Mouse (Mus musculus): ENCODE data around the gene Plpp7. TPM values are rescaled to one million over a fixed set of nuclear protein-coding genes. Genes with fewer than 3 reads are reported as not detected.
A peak's percentile ranks its signal among the peaks of the same experiment; 100 is the strongest.

Plpp7 gene
- polyA plus RNA-seq, 1 experiment = 6.0 TPM

- DNase-seq = no peak
- no peaks in the 10 kb centered on the region for H3K36me3 ChIP-seq (ENCODE audit: control insufficient read depth, insufficient read depth, low read length)
- H3K27me3 ChIP-seq (replicated peaks; ENCODE audit: control insufficient read depth, insufficient read depth, low read length) = no peaks in the 10 kb centered on the region
- no peak overlapping the region for H3K27ac ChIP-seq (ENCODE audit: insufficient read depth, low read depth, low read length)
- WGBS = 70% methylated on average over 11 of the region's 11 CpGs
- TF ChIP-seq POLR2A (IDR thresholded peaks at IDR 0.05; ENCODE audit: low read depth, low read length) (no peak), CTCF (conservative IDR thresholded peaks at IDR 0.05; ENCODE audit: insufficient read depth, insufficient read length, low read depth, low read length) (no peak)
- no peak overlapping the region for H3K4me3 ChIP-seq (ENCODE audit: insufficient read depth, low read depth, low read length)
- no peaks in the 10 kb centered on the region for H3K4me1 ChIP-seq (ENCODE audit: control insufficient read depth, insufficient read depth, low read length)
Measured at GRCm38 (mm10) chr2:32129383-32130074, 34.2 kb downstream of the Plpp7 start.

- no peaks in the 10 kb centered on the region for H3K4me1 ChIP-seq (ENCODE audit: control insufficient read depth, insufficient read depth, low read length)
- no peaks in the 10 kb centered on the region for H3K27me3 ChIP-seq (replicated peaks; ENCODE audit: control insufficient read depth, insufficient read depth, low read length)
- H3K4me3 ChIP-seq (ENCODE audit: insufficient read depth, low read depth, low read length) = no peak overlapping the region
- no peak overlapping the region for H3K27ac ChIP-seq (ENCODE audit: insufficient read depth, low read depth, low read length)
- peak; percentile 66 for DNase-seq
- WGBS = 32% methylated on average over 6 of the region's 6 CpGs
- TF ChIP-seq CTCF (conservative IDR thresholded peaks at IDR 0.05; ENCODE audit: insufficient read depth, insufficient read length, low read depth, low read length) (peak; percentile 90), POLR2A (IDR thresholded peaks at IDR 0.05; ENCODE audit: low read depth, low read length) (no peak)
- H3K36me3 ChIP-seq (ENCODE audit: control insufficient read depth, insufficient read depth, low read length) = no peaks in the 10 kb centered on the region
Measured at GRCm38 (mm10) chr2:32130435-32130834, 35.1 kb downstream of the Plpp7 start.

DNA sequence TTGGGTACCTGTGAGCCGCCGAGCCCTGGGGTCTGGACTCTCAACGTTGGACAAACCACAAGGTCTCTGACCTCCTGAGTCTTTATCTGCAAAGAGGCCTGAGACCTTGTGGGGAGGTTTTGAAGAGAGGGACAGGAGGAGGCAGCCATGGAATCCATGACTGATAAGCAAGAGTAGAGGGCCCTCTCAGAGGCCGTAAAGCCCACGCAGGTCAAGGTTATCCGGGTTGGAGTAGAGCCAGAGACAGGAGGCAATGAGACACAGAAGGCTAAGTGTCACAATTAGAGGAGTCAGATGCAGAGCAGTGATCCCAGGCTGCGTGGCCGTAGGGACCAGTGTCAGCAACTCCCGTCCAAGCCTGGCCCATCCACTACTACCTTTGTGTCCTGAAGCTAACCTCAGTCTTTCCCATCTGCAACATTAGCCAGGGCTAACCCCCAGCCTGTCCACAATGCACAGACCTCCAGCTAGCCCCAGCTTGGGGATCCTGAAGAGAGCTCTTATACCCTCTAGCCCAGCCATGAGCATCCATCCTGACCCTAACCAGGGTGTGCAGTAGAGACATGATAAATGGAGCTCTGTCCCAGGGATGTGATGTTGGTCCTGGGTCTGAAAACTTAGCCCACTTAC lies 36.0 kb downstream of the Plpp7 start:
- Histone ChIP-seq H3K27me3 (replicated peaks; ENCODE audit: control insufficient read depth, insufficient read depth, low read length) (no peaks in the 10 kb centered on the region), H3K36me3 (ENCODE audit: control insufficient read depth, insufficient read depth, low read length) (no peaks in the 10 kb centered on the region), H3K4me3 (ENCODE audit: insufficient read depth, low read depth, low read length) (no peak overlapping the region), H3K4me1 (ENCODE audit: control insufficient read depth, insufficient read depth, low read length) (no peaks in the 10 kb centered on the region), H3K27ac (ENCODE audit: insufficient read depth, low read depth, low read length) (no peak overlapping the region)
- no peak for DNase-seq
- 87% methylated on average over 9 of the region's 9 CpGs for WGBS
- TF ChIP-seq CTCF (conservative IDR thresholded peaks at IDR 0.05; ENCODE audit: insufficient read depth, insufficient read length, low read depth, low read length) (no peak), POLR2A (IDR thresholded peaks at IDR 0.05; ENCODE audit: low read depth, low read length) (no peak)

DNA sequence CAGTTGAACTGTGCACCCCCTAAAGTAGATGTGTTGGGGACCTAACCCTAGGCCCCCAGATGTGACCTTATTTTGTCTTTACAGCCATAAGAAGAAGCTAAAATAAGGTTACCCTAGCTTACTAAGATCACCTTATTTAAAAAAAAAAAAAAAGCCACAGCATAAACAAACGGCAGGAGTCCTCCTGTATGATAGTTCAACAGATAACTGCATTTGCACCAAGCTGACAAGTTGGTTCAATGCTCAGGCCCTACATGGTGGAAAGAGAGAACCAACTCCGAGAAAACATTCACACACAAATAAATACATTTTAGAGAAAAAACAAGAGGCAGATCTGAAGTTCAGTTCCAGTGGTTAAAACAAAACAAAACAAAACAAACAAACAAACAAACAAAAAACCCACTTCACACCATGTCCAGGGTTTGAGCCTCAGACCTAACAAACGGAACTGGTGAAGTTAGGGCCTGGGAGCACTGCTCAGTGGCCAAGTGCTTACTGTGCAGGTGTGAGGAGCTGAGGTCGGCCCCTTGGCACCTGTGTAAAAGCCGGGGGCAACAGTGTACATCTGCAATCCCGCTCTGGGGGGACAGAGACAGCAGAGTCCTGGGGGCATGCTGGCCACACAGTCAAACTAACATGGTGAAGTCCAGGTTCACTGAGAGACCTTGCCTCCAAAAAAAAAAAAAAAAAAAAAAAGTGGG lies 36.7 kb downstream of the Plpp7 start:
- Histone ChIP-seq H3K27me3 (replicated peaks; ENCODE audit: control insufficient read depth, insufficient read depth, low read length) (no peaks in the 10 kb centered on the region), H3K4me1 (ENCODE audit: control insufficient read depth, insufficient read depth, low read length) (no peaks in the 10 kb centered on the region), H3K27ac (ENCODE audit: insufficient read depth, low read depth, low read length) (no peak overlapping the region), H3K4me3 (ENCODE audit: insufficient read depth, low read depth, low read length) (no peak overlapping the region), H3K36me3 (ENCODE audit: control insufficient read depth, insufficient read depth, low read length) (no peaks in the 10 kb centered on the region)
- WGBS = 62% methylated on average over 6 of the region's 6 CpGs
- no peak for DNase-seq
- TF ChIP-seq POLR2A (IDR thresholded peaks at IDR 0.05; ENCODE audit: low read depth, low read length) (no peak), CTCF (conservative IDR thresholded peaks at IDR 0.05; ENCODE audit: insufficient read depth, insufficient read length, low read depth, low read length) (no peak)

DNA sequence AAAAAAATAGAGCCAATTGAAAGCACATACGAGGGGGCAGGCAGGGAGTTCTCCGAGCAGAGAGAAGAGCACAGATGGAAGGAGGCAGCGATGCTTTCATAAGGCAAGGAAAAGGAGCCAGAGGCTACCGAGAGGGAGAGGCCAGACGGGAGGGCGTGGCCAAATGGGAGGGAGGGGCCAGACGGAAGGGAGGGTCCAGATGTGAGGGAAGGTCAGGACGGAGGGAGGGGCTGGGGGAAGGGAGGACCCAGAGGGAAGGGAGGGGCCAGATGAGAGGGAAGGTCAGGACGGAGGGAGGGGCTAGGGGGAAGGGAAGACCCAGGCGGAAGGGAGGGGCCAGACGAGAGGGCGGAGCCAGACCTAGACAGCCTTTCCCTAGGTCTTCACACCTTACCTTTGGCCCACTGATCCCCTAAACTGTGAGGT lies 37.3 kb downstream of the Plpp7 start:
- Histone ChIP-seq H3K4me3 (ENCODE audit: insufficient read depth, low read depth, low read length) (no peak overlapping the region), H3K4me1 (ENCODE audit: control insufficient read depth, insufficient read depth, low read length) (no peaks in the 10 kb centered on the region; the same call in 1 of the 2 replicates), H3K27me3 (replicated peaks; ENCODE audit: control insufficient read depth, insufficient read depth, low read length) (no peaks in the 10 kb centered on the region), H3K27ac (ENCODE audit: insufficient read depth, low read depth, low read length) (no peak overlapping the region), H3K36me3 (ENCODE audit: control insufficient read depth, insufficient read depth, low read length) (no peaks in the 10 kb centered on the region)
- WGBS = 7% methylated on average over 12 of the region's 12 CpGs
- TF ChIP-seq CTCF (conservative IDR thresholded peaks at IDR 0.05; ENCODE audit: insufficient read depth, insufficient read length, low read depth, low read length) (no peak), POLR2A (IDR thresholded peaks at IDR 0.05; ENCODE audit: low read depth, low read length) (no peak)
- peak; percentile 81 for DNase-seq

GRCm38 (mm10) chr2:32134039-32134438 lies 38.7 kb downstream of the Plpp7 start:
- H3K36me3 ChIP-seq (ENCODE audit: control insufficient read depth, insufficient read depth, low read length) = no peaks in the 10 kb centered on the region
- H3K27me3 ChIP-seq (replicated peaks; ENCODE audit: control insufficient read depth, insufficient read depth, low read length) = no peaks in the 10 kb centered on the region
- TF ChIP-seq CTCF (conservative IDR thresholded peaks at IDR 0.05; ENCODE audit: insufficient read depth, insufficient read length, low read depth, low read length) (peak; percentile 93), POLR2A (IDR thresholded peaks at IDR 0.05; ENCODE audit: low read depth, low read length) (no peak)
- DNase-seq = peak; percentile 95
- WGBS = 0% methylated on average over 2 of the region's 2 CpGs
- H3K27ac ChIP-seq (ENCODE audit: insufficient read depth, low read depth, low read length) = no peak overlapping the region
- H3K4me1 ChIP-seq (ENCODE audit: control insufficient read depth, insufficient read depth, low read length) = no peaks in the 10 kb centered on the region; the same call in 1 of the 2 replicates
- H3K4me3 ChIP-seq (ENCODE audit: insufficient read depth, low read depth, low read length) = no peak overlapping the region

All from kidney, adult 2 months (tissue).